Mouse (Mus musculus): ENCODE results near the gene Bphl. TPM values are rescaled to one million over a fixed set of nuclear protein-coding genes. Genes with fewer than 3 reads are reported as not detected.

Gene Bphl
- polyA plus RNA-seq, 1 experiment from 2014 or later = 66.7 TPM

DNA sequence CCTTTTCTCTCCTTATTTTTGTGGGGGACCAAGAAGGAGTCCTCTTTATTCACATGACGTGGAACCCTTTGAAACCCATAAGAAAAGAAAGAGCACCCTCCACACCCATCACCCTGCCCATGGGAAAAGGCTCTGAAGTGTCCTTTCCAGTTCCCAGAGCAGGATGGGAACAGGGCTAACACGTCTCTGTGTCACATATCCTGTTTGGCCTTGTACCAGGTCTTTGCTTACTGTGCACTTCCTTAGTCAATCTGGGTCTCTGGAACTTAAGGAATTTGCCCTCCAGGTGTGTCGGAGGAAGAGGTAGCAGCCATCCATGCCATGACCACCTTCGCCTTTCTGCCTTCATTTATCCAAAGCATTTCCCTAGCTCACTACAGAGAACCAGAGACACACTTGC lies 59.1 kb downstream of the Bphl start:
- Histone ChIP-seq H3K9me3 (replicated peaks) (no peaks in the 10 kb centered on the region), H3K36me3 (no peaks in the 10 kb centered on the region), H3K4me1 (peaks cover 10% of the 10 kb centered on the region), H3K4me2 (no peak overlapping the region), H3K9ac (no peak overlapping the region), H3K27me3 (no peaks in the 10 kb centered on the region), H3K4me3 (replicated peaks) (no peak overlapping the region), H3K27ac (peak overlapping the region; percentile 54; the same call in 1 of the 2 replicates)
- WGBS = 58% methylated on average over 4 of the region's 4 CpGs
- ATAC-seq (replicated peaks; ENCODE audit: low FRiP score) = no peak

DNA sequence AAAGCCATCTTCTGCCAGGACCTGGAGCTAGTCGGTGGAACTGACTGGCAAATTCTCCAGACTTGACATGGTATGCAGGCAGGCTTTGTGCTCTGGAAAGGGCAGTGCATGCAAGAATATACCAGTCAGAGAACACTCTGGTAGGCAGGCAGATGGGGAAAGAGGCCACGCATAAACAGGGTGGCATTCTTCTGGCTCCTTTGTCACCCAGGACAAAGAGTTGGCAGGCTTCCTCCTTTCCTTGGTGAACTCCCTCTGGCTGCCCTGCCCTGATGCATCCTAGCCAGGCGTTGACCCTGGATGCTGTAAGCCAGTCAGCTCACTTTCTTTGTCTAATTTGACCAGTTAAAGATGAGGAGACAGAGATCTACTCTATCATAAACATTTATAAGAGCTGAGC lies 59.7 kb downstream of the Bphl start:
- ATAC-seq (replicated peaks; ENCODE audit: low FRiP score) = no peak
- Histone ChIP-seq H3K27me3 (no peaks in the 10 kb centered on the region), H3K9me3 (replicated peaks) (no peaks in the 10 kb centered on the region), H3K9ac (no peak overlapping the region), H3K27ac (0 out of 2 replicates have a peak overlapping the region, but pooled peaks have one; percentile 9), H3K4me3 (replicated peaks) (no peak overlapping the region), H3K36me3 (no peaks in the 10 kb centered on the region), H3K4me1 (peaks cover 10% of the 10 kb centered on the region), H3K4me2 (no peak overlapping the region)
- WGBS = 85% methylated on average over 3 of the region's 3 CpGs

DNA sequence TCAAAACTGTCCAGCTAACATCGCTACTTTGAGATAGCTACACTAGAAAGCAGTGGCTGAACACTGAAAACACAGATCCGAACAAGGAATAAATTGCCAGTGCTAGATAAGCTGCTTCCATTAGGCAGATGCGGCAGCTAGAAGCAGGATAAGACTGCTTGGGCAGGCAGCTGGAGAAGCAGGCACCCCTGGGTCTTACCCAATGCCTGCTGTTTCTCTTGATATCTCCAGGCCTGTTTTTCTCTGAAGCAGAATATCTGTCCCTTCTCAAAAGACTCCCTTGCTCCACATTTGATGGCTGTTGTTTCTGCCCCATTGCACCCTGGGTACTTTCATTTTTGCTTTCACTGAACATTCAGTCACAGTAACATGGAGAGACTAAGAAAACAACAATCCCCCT lies 63.3 kb downstream of the Bphl start:
- WGBS = 86% methylated on average over 3 of the region's 3 CpGs
- Histone ChIP-seq H3K4me1 (peaks cover 10% of the 10 kb centered on the region), H3K9ac (no peak overlapping the region), H3K9me3 (replicated peaks) (no peaks in the 10 kb centered on the region), H3K4me3 (replicated peaks) (no peak overlapping the region), H3K27me3 (no peaks in the 10 kb centered on the region), H3K4me2 (no peak overlapping the region), H3K36me3 (no peaks in the 10 kb centered on the region), H3K27ac (no peak overlapping the region)
- ATAC-seq (replicated peaks; ENCODE audit: low FRiP score) = no peak

DNA sequence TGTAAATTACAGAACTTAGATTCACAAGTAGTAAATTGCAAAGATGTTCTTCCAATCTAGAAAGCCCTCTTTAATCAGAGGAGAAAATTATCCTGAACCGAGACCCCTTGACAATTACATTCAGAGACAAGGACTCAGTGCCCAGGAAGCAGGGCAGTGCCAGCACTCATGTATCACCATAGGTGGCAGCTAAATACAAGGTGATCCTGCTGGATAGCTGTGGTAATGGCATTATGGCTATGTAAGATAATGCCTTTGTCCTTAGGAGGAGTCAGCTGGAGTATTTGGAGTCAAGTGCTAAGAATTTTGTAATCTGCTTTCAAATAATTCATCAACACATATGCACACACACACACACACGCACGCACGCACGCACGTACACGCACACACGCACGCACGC lies 63.9 kb downstream of the Bphl start:
- ATAC-seq (replicated peaks; ENCODE audit: low FRiP score) = no peak
- Histone ChIP-seq H3K9ac (no peak overlapping the region), H3K4me1 (peaks cover 6% of the 10 kb centered on the region), H3K36me3 (no peaks in the 10 kb centered on the region), H3K27me3 (no peaks in the 10 kb centered on the region), H3K27ac (no peak overlapping the region), H3K4me3 (replicated peaks) (no peak overlapping the region), H3K9me3 (replicated peaks) (no peaks in the 10 kb centered on the region), H3K4me2 (no peak overlapping the region)
- WGBS = 92% methylated on average over 10 of the region's 10 CpGs

DNA sequence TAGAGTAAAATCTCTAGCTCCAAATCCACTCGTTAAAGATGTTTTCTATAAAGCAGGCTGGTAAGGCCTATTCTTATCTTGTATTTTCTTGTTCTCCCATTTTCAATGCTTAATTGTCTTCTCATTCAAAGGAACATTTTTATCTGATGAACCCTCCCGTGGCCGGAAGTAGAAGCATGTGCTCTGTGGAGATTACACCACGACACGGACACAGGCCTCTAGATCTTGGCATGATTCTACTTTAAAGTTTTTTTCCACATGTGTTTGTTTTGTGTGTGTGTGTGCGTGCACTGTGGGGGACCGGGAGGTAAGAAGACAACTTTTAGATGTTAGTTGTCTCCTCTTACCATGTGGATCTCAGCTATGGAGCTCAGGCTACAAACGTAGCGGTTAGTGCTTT lies 64.5 kb downstream of the Bphl start:
- H3K4me3 ChIP-seq (replicated peaks) = no peak overlapping the region
- H3K4me1 ChIP-seq = no peaks in the 10 kb centered on the region
- ATAC-seq (replicated peaks; ENCODE audit: low FRiP score) = no peak
- H3K9me3 ChIP-seq (replicated peaks) = no peaks in the 10 kb centered on the region
- no peaks in the 10 kb centered on the region for H3K27me3 ChIP-seq
- no peak overlapping the region for H3K9ac ChIP-seq
- H3K36me3 ChIP-seq = no peaks in the 10 kb centered on the region
- no peak overlapping the region for H3K4me2 ChIP-seq
- no peak overlapping the region for H3K27ac ChIP-seq
- 81% methylated on average over 9 of the region's 9 CpGs for WGBS

DNA sequence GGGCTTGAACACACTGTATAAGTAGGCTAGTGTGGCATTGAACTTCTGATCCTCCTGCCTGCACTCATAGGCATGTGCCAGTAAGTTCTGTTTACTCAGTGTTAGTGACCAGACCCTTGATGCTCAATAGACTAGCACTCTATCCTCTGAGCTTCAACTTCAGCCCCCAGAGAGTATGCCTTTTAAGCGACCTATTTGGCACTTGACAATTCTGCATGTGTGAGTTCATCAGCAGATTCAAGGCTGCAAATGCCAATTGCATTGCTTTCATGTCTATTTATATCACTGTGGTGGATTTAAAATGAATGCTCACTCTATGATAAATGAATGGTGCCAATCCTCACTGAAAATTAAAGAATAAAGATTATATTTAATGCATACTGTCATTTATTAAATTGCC lies 68.0 kb downstream of the Bphl start:
- Histone ChIP-seq H3K4me3 (replicated peaks) (no peak overlapping the region), H3K4me2 (no peak overlapping the region), H3K9ac (no peak overlapping the region), H3K9me3 (replicated peaks) (no peaks in the 10 kb centered on the region), H3K4me1 (no peaks in the 10 kb centered on the region), H3K36me3 (no peaks in the 10 kb centered on the region), H3K27ac (no peak overlapping the region), H3K27me3 (no peaks in the 10 kb centered on the region)
- 74% methylated on average over 1 of the region's 1 CpGs for WGBS
- ATAC-seq (replicated peaks; ENCODE audit: low FRiP score) = no peak

DNA sequence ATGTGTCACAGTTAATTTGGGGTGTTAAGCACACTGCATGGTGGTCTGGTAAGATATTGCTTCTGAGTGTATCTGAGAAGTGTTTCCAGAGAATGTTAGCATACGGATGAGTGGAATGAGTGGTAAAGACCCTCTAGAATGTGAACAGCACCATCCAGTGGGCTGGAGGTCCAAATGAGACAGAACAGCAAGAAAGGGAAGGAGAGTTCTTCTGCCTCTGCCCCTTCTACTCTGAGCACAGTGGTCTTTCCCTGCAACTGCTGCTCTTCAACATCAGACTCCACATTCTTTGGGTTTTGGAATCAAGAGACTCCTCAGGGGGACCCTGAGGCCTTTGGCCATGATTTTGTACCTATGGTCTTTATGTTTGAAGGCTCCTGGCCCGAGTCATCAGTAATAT lies 68.9 kb downstream of the Bphl start:
- WGBS = 89% methylated on average over 2 of the region's 2 CpGs
- no peaks in the 10 kb centered on the region for H3K27me3 ChIP-seq
- H3K4me2 ChIP-seq = no peak overlapping the region
- no peak overlapping the region for H3K27ac ChIP-seq
- no peaks in the 10 kb centered on the region for H3K36me3 ChIP-seq
- ATAC-seq (replicated peaks; ENCODE audit: low FRiP score) = no peak
- 0 out of 2 replicates have a peak, but pooled peaks cover 4% of the 10 kb centered on the region for H3K4me1 ChIP-seq
- H3K9ac ChIP-seq = no peak overlapping the region
- no peaks in the 10 kb centered on the region for H3K9me3 ChIP-seq (replicated peaks)
- no peak overlapping the region for H3K4me3 ChIP-seq (replicated peaks)

DNA sequence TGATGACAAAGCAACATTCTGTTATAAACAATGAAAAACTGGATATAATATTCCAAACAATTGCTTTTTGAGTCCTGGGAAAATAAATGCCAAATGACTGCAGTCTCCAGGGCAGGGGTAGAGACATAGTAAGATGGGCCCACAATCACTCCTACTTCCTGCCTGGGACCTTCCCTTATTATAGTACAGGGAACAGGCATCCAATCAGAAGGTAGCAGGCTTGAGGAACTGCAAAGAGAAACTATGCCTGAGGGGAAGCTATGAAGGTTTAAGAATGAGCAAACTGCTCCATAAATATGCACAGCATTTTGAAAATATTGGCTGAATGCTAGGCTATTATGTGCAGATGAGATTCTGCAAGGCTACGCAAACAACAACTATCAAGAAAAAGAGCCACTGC lies 69.6 kb downstream of the Bphl start:
- no peak overlapping the region for H3K9ac ChIP-seq
- H3K9me3 ChIP-seq (replicated peaks) = no peaks in the 10 kb centered on the region
- no peaks in the 10 kb centered on the region for H3K27me3 ChIP-seq
- no peak for ATAC-seq (replicated peaks; ENCODE audit: low FRiP score)
- no peaks in the 10 kb centered on the region for H3K36me3 ChIP-seq
- WGBS = 86% methylated on average over 1 of the region's 1 CpGs
- H3K27ac ChIP-seq = no peak overlapping the region
- H3K4me1 ChIP-seq = 0 out of 2 replicates have a peak, but pooled peaks cover 5% of the 10 kb centered on the region
- H3K4me3 ChIP-seq (replicated peaks) = no peak overlapping the region
- H3K4me2 ChIP-seq = no peak overlapping the region

DNA sequence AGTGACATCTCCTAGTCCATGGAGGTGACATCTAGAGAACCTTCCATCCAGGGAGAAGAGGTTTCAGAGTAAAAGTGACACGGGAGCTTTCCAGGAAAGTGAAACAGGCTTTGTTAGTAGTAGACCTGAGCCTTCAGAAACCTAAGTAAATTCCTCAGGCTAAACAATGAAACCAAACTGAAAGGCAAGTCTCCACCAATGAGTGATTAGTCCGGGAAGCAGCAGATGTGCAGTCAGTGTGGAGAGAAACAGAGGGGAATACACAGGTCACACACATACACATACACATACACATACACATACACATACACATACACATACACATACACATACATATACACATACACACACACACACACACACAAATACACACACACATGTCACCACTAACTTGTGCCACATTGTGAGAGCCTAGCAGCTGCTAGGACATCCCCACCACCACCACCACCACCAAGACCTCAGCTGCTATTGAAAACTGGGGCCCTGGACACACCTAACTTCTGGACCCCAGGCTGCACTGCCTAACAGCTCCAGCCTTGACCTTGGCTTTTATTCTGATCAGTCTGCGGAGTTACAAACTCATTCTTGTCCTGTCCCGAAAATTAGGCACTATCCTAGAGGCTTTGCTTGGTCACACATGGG lies 71.8 kb downstream of the Bphl start:
- ATAC-seq (replicated peaks; ENCODE audit: low FRiP score) = no peak
- Histone ChIP-seq H3K9me3 (replicated peaks) (no peaks in the 10 kb centered on the region), H3K27ac (peak overlapping the region; percentile 51), H3K4me2 (no peak overlapping the region), H3K4me1 (0 out of 2 replicates have a peak, but pooled peaks cover 5% of the 10 kb centered on the region), H3K36me3 (no peaks in the 10 kb centered on the region), H3K27me3 (no peaks in the 10 kb centered on the region), H3K9ac (no peak overlapping the region), H3K4me3 (replicated peaks) (no peak overlapping the region)
- 83% methylated on average over 4 of the region's 4 CpGs for WGBS

DNA sequence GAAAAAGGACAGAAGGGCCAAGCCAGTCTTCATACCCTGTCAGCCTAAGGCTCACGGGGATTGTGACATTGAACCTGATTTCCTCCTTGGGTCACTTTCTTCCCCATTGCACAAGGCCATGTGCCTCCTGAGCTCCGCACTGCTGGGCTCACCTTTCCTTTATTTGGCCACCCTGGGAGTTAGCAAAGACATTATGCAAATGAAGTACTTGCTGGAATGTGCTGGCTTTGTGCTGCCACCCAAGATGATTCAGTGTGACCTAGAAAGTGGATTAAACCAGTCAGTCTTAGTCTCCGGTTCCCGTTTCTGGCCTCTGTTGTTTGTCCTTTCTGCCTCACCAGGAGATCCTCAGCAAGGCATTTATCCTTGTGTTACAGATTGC lies 72.3 kb downstream of the Bphl start:
- Histone ChIP-seq H3K9ac (no peak overlapping the region), H3K4me3 (replicated peaks) (no peak overlapping the region), H3K4me2 (no peak overlapping the region), H3K36me3 (no peaks in the 10 kb centered on the region), H3K4me1 (0 out of 2 replicates have a peak, but pooled peaks cover 5% of the 10 kb centered on the region), H3K27ac (peak overlapping the region; percentile 51), H3K9me3 (replicated peaks) (no peaks in the 10 kb centered on the region), H3K27me3 (no peaks in the 10 kb centered on the region)
- 59% methylated on average over 4 of the region's 4 CpGs for WGBS
- ATAC-seq (replicated peaks; ENCODE audit: low FRiP score) = peak; percentile 71

DNA sequence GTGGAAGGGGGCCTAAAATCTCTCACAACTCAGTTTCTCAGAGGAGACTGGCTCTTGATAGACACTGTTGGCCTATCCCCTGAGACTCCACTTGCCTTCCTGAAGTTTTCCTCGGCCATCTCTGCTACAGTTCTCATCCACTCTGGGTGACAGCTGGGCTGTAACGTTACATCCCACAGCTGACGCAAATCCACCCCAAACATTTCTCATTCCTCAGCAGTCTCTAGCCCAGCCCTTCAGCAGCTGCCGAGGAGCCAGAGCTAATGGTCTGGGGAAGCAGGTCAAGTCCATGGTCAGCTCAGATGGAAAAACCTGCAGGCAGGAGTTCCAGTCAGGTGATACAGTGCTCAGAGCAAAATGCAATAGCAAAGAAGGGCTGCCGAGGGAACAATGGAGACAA lies 73.6 kb downstream of the Bphl start:
- Histone ChIP-seq H3K4me1 (0 out of 2 replicates have a peak, but pooled peaks cover 5% of the 10 kb centered on the region), H3K4me3 (replicated peaks) (no peak overlapping the region), H3K4me2 (no peak overlapping the region), H3K9ac (no peak overlapping the region), H3K27ac (peak overlapping the region; percentile 23; the same call in 1 of the 2 replicates), H3K36me3 (no peaks in the 10 kb centered on the region), H3K27me3 (no peaks in the 10 kb centered on the region), H3K9me3 (replicated peaks) (no peaks in the 10 kb centered on the region)
- 0 out of 2 replicates have a peak, but pooled peaks have one; percentile 46 for ATAC-seq (replicated peaks; ENCODE audit: low FRiP score)
- WGBS = 32% methylated on average over 5 of the region's 5 CpGs

DNA sequence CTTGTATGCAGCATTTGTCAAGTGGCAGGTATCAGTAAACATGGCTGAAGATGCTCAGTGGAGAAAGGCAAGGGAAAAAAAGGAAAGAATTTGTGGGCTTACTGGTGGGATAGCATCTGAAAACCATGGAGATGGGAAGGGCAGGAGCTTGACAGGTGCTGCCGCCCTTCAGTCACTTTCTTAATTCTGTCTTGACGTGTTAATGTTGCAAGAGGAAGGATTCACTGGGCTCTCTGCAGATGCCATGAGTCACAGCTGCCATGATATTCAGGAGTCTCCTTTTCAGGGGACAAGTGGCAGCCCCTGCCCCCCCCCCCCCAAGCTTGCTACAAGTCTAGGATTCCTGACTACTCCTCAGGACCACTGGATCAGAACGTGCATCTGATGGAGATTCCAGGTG lies 74.5 kb downstream of the Bphl start:
- no peak for ATAC-seq (replicated peaks; ENCODE audit: low FRiP score)
- Histone ChIP-seq H3K9ac (no peak overlapping the region), H3K4me1 (0 out of 2 replicates have a peak, but pooled peaks cover 5% of the 10 kb centered on the region), H3K36me3 (no peaks in the 10 kb centered on the region), H3K4me2 (no peak overlapping the region), H3K4me3 (replicated peaks) (no peak overlapping the region), H3K27me3 (no peaks in the 10 kb centered on the region), H3K27ac (no peak overlapping the region), H3K9me3 (replicated peaks) (no peaks in the 10 kb centered on the region)
- WGBS = 88% methylated on average over 3 of the region's 3 CpGs

Measured in kidney, embryonic 15.5 days (tissue).